Mouse (Mus musculus) heart, embryonic 11.5 days (tissue): ENCODE measurements around the gene Adm2. TPM values are rescaled to one million over a fixed set of nuclear protein-coding genes. Genes with fewer than 3 reads are reported as not detected.
A peak's percentile ranks its signal among the peaks of the same experiment; 100 is the strongest.

Source experiments
- ATAC-seq: fragments of 200-750 bp; cut with Nextera tagmentation; replicated peaks from 2 replicates; pipeline ENCODE4 v1.8.0; 2017; ENCODE audit warnings: moderate library complexity; ENCODE audit not compliant: insufficient number of reproducible peaks, low FRiP score, low TSS enrichment
- H3K27ac ChIP-seq: fragments of 300-500 bp; sonication (generic); 2 replicates; pipeline ENCODE4 v1.5.1; 2014; ENCODE audit warnings: mild to moderate bottlenecking, low read depth, low read length
- H3K27me3 ChIP-seq: fragments of 300-500 bp; sonication (generic); 2 replicates; pipeline ENCODE4 v1.6.1; 2014; ENCODE audit warnings: mild to moderate bottlenecking, low read length, mixed read lengths; ENCODE audit not compliant: control insufficient read depth, insufficient read depth
- H3K36me3 ChIP-seq: fragments of 300-500 bp; sonication (generic); 2 replicates; pipeline ENCODE4 v1.6.1; 2014; ENCODE audit warnings: mild to moderate bottlenecking, low read length, moderate library complexity, mixed read lengths; ENCODE audit not compliant: control insufficient read depth, insufficient read depth
- H3K4me1 ChIP-seq: fragments of 300-500 bp; sonication (generic); 2 replicates; pipeline ENCODE4 v1.6.1; 2014; ENCODE audit warnings: low read length; ENCODE audit not compliant: control insufficient read depth, insufficient read depth
- H3K4me2 ChIP-seq: fragments of 300-500 bp; sonication (generic); 2 replicates; pipeline ENCODE4 v1.6.1; 2014; ENCODE audit warnings: mild to moderate bottlenecking, moderate library complexity
- H3K4me3 ChIP-seq: fragments of 300-500 bp; sonication (generic); 2 replicates; pipeline ENCODE4 v1.5.1; 2014; ENCODE audit warnings: low read depth, low read length
- H3K9ac ChIP-seq: fragments of 300-500 bp; sonication (generic); 2 replicates; pipeline ENCODE4 v1.6.1; 2014; ENCODE audit warnings: mild to moderate bottlenecking, low read depth, low read length, moderate library complexity
- H3K9me3 ChIP-seq: fragments of 300-500 bp; sonication (generic); replicated peaks from 2 replicates; pipeline ENCODE4 v1.6.1; 2016; ENCODE audit warnings: low read length; ENCODE audit not compliant: control insufficient read depth
- WGBS: fragments of 180-500 bp; shearing (Covaris S2); extraction: QIAGEN DNeasy Blood & Tissue Kit; methylation state at CpG from one replicate; pipeline ENCODE4 v1.1.7; 2014; ENCODE audit not compliant: insufficient replicate concordance; 5-methylcytosine and 5-hydroxymethylcytosine counted together
- polyA plus RNA-seq: library from polyadenylated mRNA; unstranded; fragments of >200 nt; fragmentation: Nextera tagmentation; extraction: Ambion mirVana; gene quantifications from 2 replicates; pipeline ENCODE4 v1.2.1, GENCODE M21; 2014

Gene Adm2
- 0.79 and 1.0 TPM in 2 replicates for polyA plus RNA-seq

- Histone ChIP-seq H3K4me1 (no peaks in the 10 kb centered on the region; the same call in 1 of the 2 replicates), H3K9ac (peak within 1 kb of the TSS; percentile 60; the same call in 1 of the 2 replicates), H3K27ac (no peak within 1 kb of the TSS), H3K4me3 (peak within 1 kb of the TSS; percentile 41), H3K36me3 (no peaks in the 10 kb centered on the region), H3K4me2 (peak within 1 kb of the TSS; percentile 69), H3K9me3 (no peaks in the 10 kb centered on the region), H3K27me3 (peaks cover 18% of the 10 kb centered on the region)
- ATAC-seq = no peak; the same call in 1 of the 2 replicates
- WGBS = 3% methylated on average over 26 of the region's 26 CpGs
Observed at GRCm38 (mm10) chr15:89322670-89323522, at the start of gene Adm2. Adm2 (plus strand) TSS chr15:89322720.

- WGBS = 85% methylated on average over 3 of the region's 3 CpGs
- peaks cover 10% of the 10 kb centered on the region for H3K36me3 ChIP-seq
- no peak for ATAC-seq
Observed at GRCm38 (mm10) chr15:89275497-89275896, 47.0 kb upstream of the Adm2 start.

GRCm38 (mm10) chr15:89277366-89277765 lies 45.2 kb upstream of the Adm2 start:
- no peak for ATAC-seq
- H3K9me3 ChIP-seq = no peaks in the 10 kb centered on the region
- 87% methylated on average over 4 of the region's 4 CpGs for WGBS

More at GRCm38 (mm10) chr15:89275497-89275896, 47.0 kb upstream of the Adm2 start:
- no peaks in the 10 kb centered on the region for H3K9me3 ChIP-seq
- H3K4me3 ChIP-seq = no peak overlapping the region
- no peaks in the 10 kb centered on the region for H3K4me1 ChIP-seq
- H3K27ac ChIP-seq = no peak overlapping the region
- no peak overlapping the region for H3K4me2 ChIP-seq
- H3K9ac ChIP-seq = no peak overlapping the region
- H3K27me3 ChIP-seq = no peaks in the 10 kb centered on the region

GRCm38 (mm10) chr15:89282546-89282945 lies 40.0 kb upstream of the Adm2 start:
- H3K27ac ChIP-seq = no peak overlapping the region
- H3K9me3 ChIP-seq = no peaks in the 10 kb centered on the region
- no peak overlapping the region for H3K9ac ChIP-seq
- peaks cover 16% of the 10 kb centered on the region for H3K36me3 ChIP-seq
- no peak for ATAC-seq
- H3K4me1 ChIP-seq = no peaks in the 10 kb centered on the region
- no peak overlapping the region for H3K4me3 ChIP-seq
- no peaks in the 10 kb centered on the region for H3K27me3 ChIP-seq
- H3K4me2 ChIP-seq = no peak overlapping the region
- WGBS = 80% methylated on average over 6 of the region's 6 CpGs

More at GRCm38 (mm10) chr15:89277366-89277765, 45.2 kb upstream of the Adm2 start:
- H3K9ac ChIP-seq = no peak overlapping the region
- H3K36me3 ChIP-seq = peaks cover 14% of the 10 kb centered on the region
- H3K4me3 ChIP-seq = no peak overlapping the region
- no peak overlapping the region for H3K4me2 ChIP-seq
- no peaks in the 10 kb centered on the region for H3K27me3 ChIP-seq
- no peak overlapping the region for H3K27ac ChIP-seq
- H3K4me1 ChIP-seq = no peaks in the 10 kb centered on the region

GRCm38 (mm10) chr15:89284094-89284493 lies 38.4 kb upstream of the Adm2 start:
- peaks cover 24% of the 10 kb centered on the region for H3K36me3 ChIP-seq
- no peak overlapping the region for H3K4me2 ChIP-seq
- 79% methylated on average over 2 of the region's 2 CpGs for WGBS
- no peak for ATAC-seq
- no peaks in the 10 kb centered on the region for H3K9me3 ChIP-seq
- H3K27ac ChIP-seq = no peak overlapping the region
- no peak overlapping the region for H3K4me3 ChIP-seq
- H3K27me3 ChIP-seq = no peaks in the 10 kb centered on the region
- H3K4me1 ChIP-seq = no peaks in the 10 kb centered on the region
- no peak overlapping the region for H3K9ac ChIP-seq

- Histone ChIP-seq H3K36me3 (peaks cover 29% of the 10 kb centered on the region), H3K9ac (no peak overlapping the region), H3K27ac (no peak overlapping the region), H3K9me3 (no peaks in the 10 kb centered on the region), H3K4me1 (no peaks in the 10 kb centered on the region), H3K27me3 (no peaks in the 10 kb centered on the region), H3K4me3 (no peak overlapping the region), H3K4me2 (no peak overlapping the region)
- no peak for ATAC-seq
Observed at GRCm38 (mm10) chr15:89285004-89285403, 37.5 kb upstream of the Adm2 start.

- Histone ChIP-seq H3K4me1 (no peaks in the 10 kb centered on the region), H3K4me2 (no peak overlapping the region), H3K9ac (no peak overlapping the region), H3K4me3 (no peak overlapping the region), H3K27me3 (no peaks in the 10 kb centered on the region), H3K27ac (no peak overlapping the region), H3K9me3 (no peaks in the 10 kb centered on the region), H3K36me3 (peaks cover 29% of the 10 kb centered on the region)
- no peak for ATAC-seq
- WGBS = 82% methylated on average over 5 of the region's 5 CpGs
Observed at GRCm38 (mm10) chr15:89285478-89285877, 37.0 kb upstream of the Adm2 start.

GRCm38 (mm10) chr15:89286114-89286513 lies 36.4 kb upstream of the Adm2 start:
- Histone ChIP-seq H3K36me3 (peaks cover 29% of the 10 kb centered on the region), H3K4me2 (no peak overlapping the region), H3K9me3 (no peaks in the 10 kb centered on the region), H3K9ac (no peak overlapping the region), H3K4me1 (no peaks in the 10 kb centered on the region), H3K27ac (no peak overlapping the region), H3K4me3 (no peak overlapping the region), H3K27me3 (no peaks in the 10 kb centered on the region)
- WGBS = 94% methylated on average over 7 of the region's 7 CpGs
- no peak for ATAC-seq

GRCm38 (mm10) chr15:89286582-89286981 lies 35.9 kb upstream of the Adm2 start:
- peaks cover 29% of the 10 kb centered on the region for H3K36me3 ChIP-seq

More at GRCm38 (mm10) chr15:89286582-89286981, 35.9 kb upstream of the Adm2 start:
- WGBS = 95% methylated on average over 5 of the region's 5 CpGs
- no peaks in the 10 kb centered on the region for H3K27me3 ChIP-seq
- no peak overlapping the region for H3K27ac ChIP-seq
- no peak overlapping the region for H3K4me2 ChIP-seq
- ATAC-seq = no peak
- H3K9ac ChIP-seq = no peak overlapping the region
- H3K4me3 ChIP-seq = no peak overlapping the region
- no peaks in the 10 kb centered on the region for H3K9me3 ChIP-seq
- no peaks in the 10 kb centered on the region for H3K4me1 ChIP-seq
